Mouse (Mus musculus): ENCODE results near the gene Gda. TPM values are rescaled to one million over a fixed set of nuclear protein-coding genes. Genes with fewer than 3 reads are reported as not detected.

Gda gene
- total and polyA plus RNA-seq, 3 experiments: not detected

DNA sequence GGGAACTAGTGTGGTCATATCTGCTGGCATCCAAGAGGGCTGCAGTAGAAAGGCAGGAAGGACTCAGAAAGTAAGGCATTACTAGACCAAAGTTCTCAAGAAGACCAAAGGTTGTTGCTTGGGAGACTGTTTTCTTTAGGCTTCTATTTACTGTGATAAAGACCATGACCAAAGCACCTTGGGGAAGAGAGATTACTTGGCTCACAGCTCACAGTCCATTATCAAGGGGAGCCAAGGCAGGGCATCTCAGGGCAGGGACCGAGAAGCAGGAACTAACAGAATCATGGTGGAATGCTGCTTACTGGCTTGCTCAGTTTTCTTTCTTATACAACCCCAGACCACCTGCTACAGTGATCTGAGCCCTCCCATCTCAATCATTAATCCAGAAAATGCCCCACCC lies 65.9 kb downstream of the Gda start:
- Histone ChIP-seq H3K9ac (ENCODE audit: insufficient read depth, low read depth) (no peak overlapping the region), H3K27me3 (replicated peaks) (no peaks in the 10 kb centered on the region), H3K4me1 (ENCODE audit: control insufficient read depth in 1 of 2, insufficient read depth in 2 of 2) (0 out of 4 replicates have a peak, but pooled peaks cover 0 to 3% of the 10 kb centered on the region in 2 experiments), H3K4me2 (ENCODE audit: insufficient read depth, low read depth, poor library complexity, severe bottlenecking) (no peak overlapping the region), H3K4me3 (replicated peaks in 1 of 3; ENCODE audit: low read depth in 2 of 3, low read length in 2 of 3, poor library complexity in 1 of 3) (no peak overlapping the region), H3K27ac (ENCODE audit: insufficient read depth, low read depth) (no peak overlapping the region), H3K79me2 (replicated peaks; ENCODE audit: control insufficient read depth, extremely low read depth, insufficient read depth, poor library complexity, severe bottlenecking) (no peaks in the 10 kb centered on the region), H3K36me3 (replicated peaks in 1 of 2; ENCODE audit: control insufficient read depth in 1 of 2, insufficient read depth in 1 of 2, low read length in 1 of 2) (no peaks in the 10 kb centered on the region), H3K9me3 (replicated peaks; ENCODE audit: low read length) (no peaks in the 10 kb centered on the region)
- in situ Hi-C loops (cut with MboI; ENCODE audit: low pct_ligation_motif_present, low pct_unique_long_range_greater_than_20kb, low sequenced_read_pairs): no loop called here
- dilution Hi-C loops (cut with MboI; ENCODE audit: extremely low pct_ligation_motif_present, extremely low pct_unique_long_range_greater_than_20kb, low sequenced_read_pairs): no loop called here
- no peak for DNase-seq (ENCODE audit: extremely low read depth)
- TF ChIP-seq HCFC1 (IDR thresholded peaks at IDR 0.05; ENCODE audit: low read depth, low read length) (no peak), E2F4 (IDR thresholded peaks at IDR 0.05; ENCODE audit: insufficient replicate concordance, low read depth, low read length) (no peak), POLR2A (IDR thresholded peaks at IDR 0.05; ENCODE audit: low read depth, low read length) (no peak), CHD2 (IDR thresholded peaks at IDR 0.05; ENCODE audit: low read length) (no peak), MAZ (IDR thresholded peaks at IDR 0.05; ENCODE audit: low read depth, low read length) (no peak), MAFK (IDR thresholded peaks at IDR 0.05; ENCODE audit: insufficient replicate concordance, low read length) (no peak), RAD21 (IDR thresholded peaks at IDR 0.05; ENCODE audit: low read depth, low read length) (no peak)

DNA sequence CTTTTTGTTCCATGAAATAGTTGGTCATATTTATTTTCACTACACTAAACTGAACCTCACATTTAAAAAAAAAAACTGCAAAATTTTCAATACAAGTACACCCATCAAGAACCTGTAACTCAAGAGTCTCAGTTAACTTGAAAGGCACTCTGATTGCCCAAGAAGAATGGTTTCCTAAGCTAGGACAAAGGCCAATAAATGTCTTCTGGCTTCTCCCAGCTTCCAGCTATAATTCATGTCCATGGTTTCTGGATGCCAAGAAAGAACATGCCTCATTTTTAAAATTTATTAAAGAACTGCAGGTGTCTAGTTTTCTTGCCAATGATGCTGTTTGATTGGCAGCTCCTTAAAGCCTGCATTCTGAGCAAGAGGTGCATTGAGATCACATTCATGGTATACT lies 75.3 kb downstream of the Gda start:
- in situ Hi-C loops (cut with MboI; ENCODE audit: low pct_ligation_motif_present, low pct_unique_long_range_greater_than_20kb, low sequenced_read_pairs): no loop called here
- H3K9me3 ChIP-seq (replicated peaks; ENCODE audit: low read length): no peaks in the 10 kb centered on the region
- no peak overlapping the region for H3K4me2 ChIP-seq (ENCODE audit: insufficient read depth, low read depth, poor library complexity, severe bottlenecking)
- H3K36me3 ChIP-seq (replicated peaks in 1 of 2; ENCODE audit: control insufficient read depth in 1 of 2, insufficient read depth in 1 of 2, low read length in 1 of 2): no peaks in the 10 kb centered on the region
- no peaks in the 10 kb centered on the region for H3K79me2 ChIP-seq (replicated peaks; ENCODE audit: control insufficient read depth, extremely low read depth, insufficient read depth, poor library complexity, severe bottlenecking)
- H3K9ac ChIP-seq (ENCODE audit: insufficient read depth, low read depth): no peak overlapping the region
- dilution Hi-C loops (cut with MboI; ENCODE audit: extremely low pct_ligation_motif_present, extremely low pct_unique_long_range_greater_than_20kb, low sequenced_read_pairs): no loop called here
- H3K27me3 ChIP-seq (replicated peaks): no peaks in the 10 kb centered on the region
- H3K27ac ChIP-seq (ENCODE audit: insufficient read depth, low read depth): no peak overlapping the region
- no peak overlapping the region for H3K4me3 ChIP-seq (replicated peaks in 1 of 3; ENCODE audit: low read depth in 2 of 3, low read length in 2 of 3, poor library complexity in 1 of 3)
- TF ChIP-seq EP300 (IDR thresholded peaks at IDR 0.05; ENCODE audit: low read length): no peak
- no peak for TF ChIP-seq MXI1 (IDR thresholded peaks at IDR 0.05; ENCODE audit: low read depth, low read length)
- H3K4me1 ChIP-seq (ENCODE audit: control insufficient read depth in 1 of 2, insufficient read depth in 2 of 2): no peaks in the 10 kb centered on the region
- DNase-seq (ENCODE audit: extremely low read depth): no peak

DNA sequence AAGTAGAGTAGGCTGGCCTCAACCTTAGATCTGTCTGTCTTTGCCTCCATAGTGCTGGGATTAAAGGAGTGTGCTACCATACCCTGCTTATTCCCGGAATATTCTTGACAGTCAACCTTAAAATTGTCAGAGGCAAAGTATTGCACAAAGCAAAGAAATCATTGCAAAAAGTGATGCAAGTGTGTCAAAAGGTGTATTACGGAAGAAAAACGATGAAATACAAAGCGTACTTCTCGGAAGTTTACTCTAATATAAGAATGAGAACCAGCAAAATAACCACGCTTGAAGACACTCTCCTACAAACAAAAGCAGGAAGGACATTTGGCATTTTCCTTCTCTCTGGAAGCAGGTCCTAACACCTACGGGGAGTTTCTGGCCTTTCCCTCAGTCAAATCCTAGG lies 76.9 kb downstream of the Gda start:
- dilution Hi-C loops (cut with MboI; ENCODE audit: extremely low pct_ligation_motif_present, extremely low pct_unique_long_range_greater_than_20kb, low sequenced_read_pairs) (no loop called here), in situ Hi-C loops (cut with MboI; ENCODE audit: low pct_ligation_motif_present, low pct_unique_long_range_greater_than_20kb, low sequenced_read_pairs) (no loop called here)
- Histone ChIP-seq H3K9me3 (replicated peaks; ENCODE audit: low read length) (no peaks in the 10 kb centered on the region), H3K4me2 (ENCODE audit: insufficient read depth, low read depth, poor library complexity, severe bottlenecking) (no peak overlapping the region), H3K4me1 (ENCODE audit: control insufficient read depth in 1 of 2, insufficient read depth in 2 of 2) (no peaks in the 10 kb centered on the region), H3K36me3 (replicated peaks in 1 of 2; ENCODE audit: control insufficient read depth in 1 of 2, insufficient read depth in 1 of 2, low read length in 1 of 2) (no peaks in the 10 kb centered on the region), H3K79me2 (replicated peaks; ENCODE audit: control insufficient read depth, extremely low read depth, insufficient read depth, poor library complexity, severe bottlenecking) (no peaks in the 10 kb centered on the region), H3K9ac (ENCODE audit: insufficient read depth, low read depth) (no peak overlapping the region), H3K27ac (ENCODE audit: insufficient read depth, low read depth) (no peak overlapping the region), H3K4me3 (replicated peaks in 1 of 3; ENCODE audit: low read depth in 2 of 3, low read length in 2 of 3, poor library complexity in 1 of 3) (no peak overlapping the region), H3K27me3 (replicated peaks) (no peaks in the 10 kb centered on the region)
- no peak for DNase-seq (ENCODE audit: extremely low read depth)
- TF ChIP-seq ELF1 (IDR thresholded peaks at IDR 0.05; ENCODE audit: low read depth, low read length) (no peak), ZMIZ1 (IDR thresholded peaks at IDR 0.05; ENCODE audit: low read depth, low read length) (no peak), NRF1 (IDR thresholded peaks at IDR 0.05; ENCODE audit: low read depth, low read length) (no peak), NELFE (IDR thresholded peaks at IDR 0.05; ENCODE audit: low read depth, low read length) (no peak), PAX5 (IDR thresholded peaks at IDR 0.05; ENCODE audit: low read length) (no peak), USF2 (conservative IDR thresholded peaks at IDR 0.05; ENCODE audit: low read depth, low read length) (no peak), CHD2 (IDR thresholded peaks at IDR 0.05; ENCODE audit: low read length) (no peak), ETS1 (conservative IDR thresholded peaks at IDR 0.05; ENCODE audit: low read depth, low read length) (no peak), MXI1 (IDR thresholded peaks at IDR 0.05; ENCODE audit: low read depth, low read length) (no peak), SIN3A (IDR thresholded peaks at IDR 0.05; ENCODE audit: low read length) (no peak), IRF4 (IDR thresholded peaks at IDR 0.05; ENCODE audit: low read depth, low read length) (no peak), TCF12 (IDR thresholded peaks at IDR 0.05; ENCODE audit: low read depth, low read length) (no peak), UBTF (IDR thresholded peaks at IDR 0.05; ENCODE audit: low read depth, low read length) (no peak), E2F4 (IDR thresholded peaks at IDR 0.05; ENCODE audit: insufficient replicate concordance, low read depth, low read length) (no peak), JUND (conservative IDR thresholded peaks at IDR 0.05; ENCODE audit: low read depth, low read length) (no peak), ZKSCAN1 (IDR thresholded peaks at IDR 0.05; ENCODE audit: borderline replicate concordance, low read depth, low read length) (no peak), CTCF (conservative IDR thresholded peaks at IDR 0.05 in 1 of 2, IDR thresholded peaks at IDR 0.05 in 1 of 2; ENCODE audit: low read depth in 2 of 2, low read length in 2 of 2) (no peak), POLR2A (IDR thresholded peaks at IDR 0.05; ENCODE audit: low read depth, low read length) (no peak), JUN (IDR thresholded peaks at IDR 0.05; ENCODE audit: insufficient read depth, low read depth, low read length) (no peak), POLR2AphosphoS2 (IDR thresholded peaks at IDR 0.05; ENCODE audit: low read depth, low read length) (no peak)

Data from CH12.LX (cell line).